Mouse (Mus musculus) embryonic facial prominence, embryonic 11.5 days (tissue): Measurements from ENCODE around the gene Olfr209. TPM values are rescaled to one million over a fixed set of nuclear protein-coding genes. Genes with fewer than 3 reads are reported as not detected.
"Not testable (repeated sequence)": the region's sequence is repeated elsewhere in the genome, so short reads cannot be mapped to it uniquely, and the experiment has no call there.

Source experiments
- ATAC-seq: fragments of 200-750 bp; cut with Nextera tagmentation; replicated peaks from 2 replicates; pipeline ENCODE4 v1.8.0; 2017; ENCODE audit warnings: low read depth; ENCODE audit not compliant: insufficient number of reproducible peaks, low FRiP score, low TSS enrichment
- DNase-seq: peaks from one replicate; pipeline ENCODE4 v3.0.0-alpha.2; 2015; ENCODE audit warnings: low spot score
- H3K27ac ChIP-seq: fragments of 300-500 bp; sonication (generic); replicated peaks from 2 replicates; pipeline ENCODE4 v1.5.1; 2014; ENCODE audit warnings: mild to moderate bottlenecking, low read depth, low read length, control low read depth
- H3K27me3 ChIP-seq: fragments of 300-500 bp; sonication (generic); 2 replicates; pipeline ENCODE4 v1.6.1; 2014; ENCODE audit warnings: mild to moderate bottlenecking, low read length, moderate library complexity, mixed read lengths; ENCODE audit not compliant: control insufficient read depth, insufficient read depth
- H3K36me3 ChIP-seq: fragments of 300-500 bp; sonication (generic); replicated peaks from 2 replicates; pipeline ENCODE4 v1.6.1; 2014; ENCODE audit warnings: low read depth, mild to moderate bottlenecking, low read length, moderate library complexity, mixed read lengths; ENCODE audit not compliant: control insufficient read depth, insufficient read depth
- H3K4me1 ChIP-seq: fragments of 300-500 bp; sonication (generic); 2 replicates; pipeline ENCODE4 v1.6.1; 2014; ENCODE audit warnings: low read length, mixed read lengths; ENCODE audit not compliant: control insufficient read depth, insufficient read depth
- H3K4me2 ChIP-seq: fragments of 300-500 bp; sonication (generic); 2 replicates; pipeline ENCODE4 v1.6.1; 2014; ENCODE audit warnings: low read depth, mild to moderate bottlenecking, control low read depth, low read length, moderate library complexity
- H3K4me3 ChIP-seq: fragments of 300-500 bp; sonication (generic); 2 replicates; pipeline ENCODE4 v1.5.1; 2014; ENCODE audit warnings: low read depth, low read length, control low read depth
- H3K9ac ChIP-seq: fragments of 300-500 bp; sonication (generic); replicated peaks from 2 replicates; pipeline ENCODE4 v1.6.1; 2014; ENCODE audit warnings: mild to moderate bottlenecking, control low read depth, low read length
- H3K9me3 ChIP-seq: fragments of 300-500 bp; sonication (generic); replicated peaks from 2 replicates; pipeline ENCODE4 v1.6.1; 2016; ENCODE audit warnings: mild to moderate bottlenecking, low read length, inconsistent platforms, mixed read lengths; ENCODE audit not compliant: control insufficient read depth
- WGBS: fragments of 180-500 bp; shearing (Covaris S2); extraction: QIAGEN DNeasy Blood & Tissue Kit; methylation state at CpG from one replicate; pipeline ENCODE4 v1.1.7; 2014; 5-methylcytosine and 5-hydroxymethylcytosine counted together
- polyA plus RNA-seq: library from polyadenylated mRNA; unstranded; fragments of >200 nt; fragmentation: Nextera tagmentation; extraction: Ambion mirVana; gene quantifications from 2 replicates; pipeline ENCODE4 v1.2.1, GENCODE M21; 2014

Gene Olfr209
- polyA plus RNA-seq, 1 experiment from 2014 or later: not detected

DNA sequence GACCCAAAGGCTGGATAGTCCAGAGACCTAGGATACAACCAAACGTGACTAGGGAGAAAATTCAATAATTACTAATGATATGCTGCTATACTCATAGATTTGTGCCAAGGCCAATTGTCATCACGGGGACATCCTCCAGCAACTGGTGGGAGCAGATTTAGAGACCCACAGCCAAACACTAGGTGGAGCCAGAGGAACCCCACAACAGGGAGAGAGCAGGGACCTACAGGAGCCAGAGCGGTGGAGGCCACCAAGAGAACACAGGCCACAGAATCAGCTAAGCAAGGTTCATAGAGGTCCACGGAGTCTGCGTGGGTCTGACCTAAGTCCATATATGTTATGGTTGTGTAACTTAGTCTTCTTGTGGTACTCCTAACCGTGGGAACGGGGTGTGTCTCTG lies 37.3 kb upstream of the Olfr209 start:
- DNase-seq: no peak
- ATAC-seq: no peak

DNA sequence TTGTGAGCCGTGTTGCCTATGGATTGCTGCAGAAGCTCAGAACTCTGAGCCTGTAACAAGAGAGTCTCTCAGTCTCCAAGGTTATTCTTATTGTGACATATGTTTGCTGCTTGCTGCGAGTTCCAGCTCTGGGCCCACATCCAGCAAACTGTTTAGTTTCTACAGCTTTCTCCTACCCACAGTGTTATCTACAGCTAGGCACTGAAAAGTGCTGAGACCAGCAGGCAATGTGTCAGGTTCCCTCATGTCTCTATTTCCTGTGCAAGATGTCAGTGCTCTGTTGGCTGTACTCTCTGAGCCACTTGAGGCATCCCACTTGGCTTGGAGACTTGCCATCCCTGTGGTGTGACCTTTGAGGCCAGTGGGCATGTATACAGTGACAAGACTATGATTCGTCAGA lies 29.5 kb upstream of the Olfr209 start:
- H3K36me3 ChIP-seq: no peaks in the 10 kb centered on the region
- H3K27me3 ChIP-seq: no peaks in the 10 kb centered on the region
- DNase-seq: no peak
- H3K9me3 ChIP-seq: no peaks in the 10 kb centered on the region
- no peaks in the 10 kb centered on the region for H3K4me1 ChIP-seq
- no peak overlapping the region for H3K4me3 ChIP-seq
- ATAC-seq: no peak
- H3K27ac ChIP-seq: no peak overlapping the region
- H3K9ac ChIP-seq: no peak overlapping the region
- H3K4me2 ChIP-seq: no peak overlapping the region
- WGBS: 77% methylated on average over 3 of the region's 3 CpGs

More for the DNA sequence above, 37.3 kb upstream of the Olfr209 start:
- Histone ChIP-seq H3K4me3 (no peak overlapping the region), H3K4me2 (no peak overlapping the region), H3K27me3 (no peaks in the 10 kb centered on the region), H3K9me3 (no peaks in the 10 kb centered on the region), H3K4me1 (no peaks in the 10 kb centered on the region), H3K27ac (no peak overlapping the region), H3K36me3 (no peaks in the 10 kb centered on the region), H3K9ac (no peak overlapping the region)
- WGBS: 72% methylated on average over 7 of the region's 7 CpGs

DNA sequence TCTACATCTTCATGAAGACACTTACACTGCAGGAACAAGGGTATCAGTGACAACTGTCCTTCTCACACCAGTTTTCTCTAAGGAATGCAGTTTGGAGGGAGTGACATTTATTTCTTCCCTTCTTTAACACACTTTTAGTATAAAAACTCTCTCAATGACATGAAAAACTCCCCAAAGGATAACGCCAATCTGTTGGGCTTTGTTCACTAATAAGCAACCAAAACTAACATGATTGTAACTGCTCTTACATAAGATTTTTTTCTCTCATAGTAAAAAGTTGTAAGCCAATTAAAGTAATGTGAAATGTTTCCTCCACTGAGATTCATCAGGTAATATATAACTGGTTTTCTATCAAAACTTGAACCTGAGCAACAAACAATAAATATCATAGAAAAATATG lies 14.6 kb downstream of the Olfr209 start, which contains the start of gene Olfr206:
TSS of gene Olfr206 (minus strand) at position 101 of the 400 bp plus-strand sequence.
- Histone ChIP-seq H3K27ac (no peak within 1 kb of the TSS), H3K4me1 (no peaks in the 10 kb centered on the region), H3K9ac (no peak within 1 kb of the TSS), H3K4me2 (no peak within 1 kb of the TSS), H3K36me3 (no peaks in the 10 kb centered on the region), H3K4me3 (no peak within 1 kb of the TSS), H3K27me3 (no peaks in the 10 kb centered on the region), H3K9me3 (no peaks in the 10 kb centered on the region)
- no peak for DNase-seq
- ATAC-seq: no peak
- WGBS: 78% methylated on average over 1 of the region's 1 CpGs

DNA sequence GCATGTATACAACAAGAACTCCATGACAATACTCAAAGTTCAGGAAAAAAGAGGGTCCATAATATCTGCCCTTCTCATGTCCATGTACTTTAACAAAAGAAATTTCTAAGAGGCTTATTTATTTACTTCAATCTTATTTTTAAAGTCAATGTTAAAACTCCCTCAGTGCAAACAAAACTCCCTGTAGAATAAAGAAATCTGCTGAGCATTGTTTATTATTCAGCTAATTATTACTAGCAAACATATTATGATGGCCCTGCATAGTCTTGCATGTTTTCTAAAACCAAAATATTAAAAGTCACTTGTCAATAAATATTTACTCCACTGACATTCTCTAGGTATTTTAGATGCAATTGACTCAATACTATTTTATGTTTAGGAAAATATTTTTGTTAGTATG lies 32.8 kb downstream of the Olfr209 start, which contains the start of gene Olfr205:
TSS of gene Olfr205 (minus strand) at position 101 of the 400 bp plus-strand sequence.
- Histone ChIP-seq H3K9me3 (no peaks in the 10 kb centered on the region), H3K27me3 (no peaks in the 10 kb centered on the region), H3K4me1 (no peaks in the 10 kb centered on the region), H3K9ac (no peak within 1 kb of the TSS), H3K4me2 (no peak within 1 kb of the TSS), H3K27ac (no peak within 1 kb of the TSS), H3K36me3 (no peaks in the 10 kb centered on the region), H3K4me3 (no peak within 1 kb of the TSS)
- DNase-seq (no peak), ATAC-seq (no peak)

DNA sequence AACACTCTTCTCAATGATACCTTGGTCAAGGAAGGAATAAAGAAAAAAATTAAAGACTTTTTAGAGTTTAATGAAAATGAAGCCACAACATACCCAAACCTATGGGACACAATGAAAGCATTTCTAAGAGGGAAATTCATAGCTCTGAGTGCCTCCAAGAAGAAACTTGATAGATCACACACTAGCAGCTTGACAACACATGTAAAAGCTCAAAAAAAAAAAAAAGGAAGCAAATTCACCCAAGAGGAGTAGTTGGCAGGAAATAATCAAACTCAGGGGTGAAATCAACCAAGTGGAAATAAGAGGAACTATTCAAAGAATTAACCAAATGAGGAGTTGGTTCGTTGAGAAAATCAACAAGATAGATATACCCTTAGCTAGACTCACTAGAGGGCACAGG lies 40.5 kb downstream of the Olfr209 start:
- H3K4me2 ChIP-seq, H3K27me3 ChIP-seq, H3K4me3 ChIP-seq, H3K4me1 ChIP-seq, DNase-seq, H3K27ac ChIP-seq, H3K9ac ChIP-seq, ATAC-seq, H3K9me3 ChIP-seq, H3K36me3 ChIP-seq: not testable (repeated sequence)
- 65% methylated on average over 1 of the region's 1 CpGs for WGBS

DNA sequence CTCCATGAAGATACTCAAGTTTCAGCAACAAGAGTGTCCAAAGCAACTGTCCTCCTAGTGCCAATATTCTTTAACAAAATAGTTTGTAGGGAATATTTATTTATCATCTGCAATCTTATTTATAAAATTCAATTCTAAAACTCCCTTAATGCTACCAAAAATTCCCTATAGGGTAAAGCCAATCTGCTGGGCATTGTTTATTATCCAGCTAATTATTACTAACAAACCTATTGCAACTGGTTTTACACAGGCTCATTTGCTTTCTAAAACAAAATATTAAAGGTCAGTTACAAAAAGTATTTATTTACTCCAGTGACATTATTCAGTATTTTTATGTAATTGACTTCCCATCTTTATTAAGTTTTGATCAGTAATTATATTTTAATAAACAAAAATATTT lies 45.6 kb downstream of the Olfr209 start, which contains the start of gene Olfr204:
TSS of gene Olfr204 (minus strand) at position 101 of the 400 bp plus-strand sequence.
- DNase-seq (no peak), ATAC-seq (no peak)
- Histone ChIP-seq H3K9me3 (no peaks in the 10 kb centered on the region), H3K9ac (no peak within 1 kb of the TSS), H3K36me3 (no peaks in the 10 kb centered on the region), H3K4me3 (no peak within 1 kb of the TSS), H3K27ac (no peak within 1 kb of the TSS), H3K4me1 (no peaks in the 10 kb centered on the region), H3K4me2 (no peak within 1 kb of the TSS), H3K27me3 (no peaks in the 10 kb centered on the region)

Other genes with a start within 250 kb of the Olfr209 start
- not detected in 2 replicates for gene Olfr194, start 242.9 kb downstream of the Olfr209 start, polyA plus RNA-seq
- gene Olfr195, start 216.9 kb downstream of the Olfr209 start, polyA plus RNA-seq: not detected in 2 replicates
- gene Olfr196, start 193.5 kb downstream of the Olfr209 start, polyA plus RNA-seq: not detected in 2 replicates
- not detected in 2 replicates for gene Olfr198, start 160.5 kb downstream of the Olfr209 start, polyA plus RNA-seq
- not detected in 2 replicates for gene Olfr199, start 144.2 kb downstream of the Olfr209 start, polyA plus RNA-seq
- not detected in 2 replicates for gene Olfr201, start 91.4 kb downstream of the Olfr209 start, polyA plus RNA-seq
- gene Olfr202, start 77.2 kb downstream of the Olfr209 start, polyA plus RNA-seq: not detected in 2 replicates
- not detected in 2 replicates for gene Olfr203, start 65.1 kb downstream of the Olfr209 start, polyA plus RNA-seq
- gene Olfr204, start 45.7 kb downstream of the Olfr209 start, polyA plus RNA-seq: not detected in 2 replicates
- gene Olfr205, start 32.9 kb downstream of the Olfr209 start, polyA plus RNA-seq: not detected in 2 replicates
- not detected in 2 replicates for gene Olfr206, start 14.7 kb downstream of the Olfr209 start, polyA plus RNA-seq
- 0.20 and 0.22 TPM in 2 replicates for gene Gabrr3, start 43.3 kb upstream of the Olfr209 start, polyA plus RNA-seq
- 34.2 and 35.3 TPM in 2 replicates for gene Riox2, start 107.8 kb upstream of the Olfr209 start, polyA plus RNA-seq
- gene Crybg3, start 237.0 kb upstream of the Olfr209 start, polyA plus RNA-seq: 9.2 and 9.3 TPM in 2 replicates